Mouse (Mus musculus) hindbrain, embryonic 14.5 days (tissue): ENCODE measurements around the gene Rab11b. TPM values are rescaled to one million over a fixed set of nuclear protein-coding genes. Genes with fewer than 3 reads are reported as not detected.
"Not testable (repeated sequence)": the region's sequence is repeated elsewhere in the genome, so short reads cannot be mapped to it uniquely, and the experiment has no call there.

ENCODE experiments used
- ATAC-seq: fragments of 200-750 bp; cut with Nextera tagmentation; 2 replicates; pipeline ENCODE4 v1.8.0; 2017; ENCODE audit warnings: moderate number of reproducible peaks, mild to moderate bottlenecking, moderate TSS enrichment, moderate library complexity; ENCODE audit not compliant: low FRiP score
- DNase-seq: peaks from one replicate; pipeline ENCODE4 v3.0.0-alpha.2; 2015; ENCODE audit warnings: low spot score
- H3K27ac ChIP-seq: fragments of 300-500 bp; sonication (generic); 2 replicates; pipeline ENCODE4 v1.5.1; 2014; ENCODE audit warnings: mild to moderate bottlenecking, moderate library complexity
- H3K27me3 ChIP-seq: fragments of 300-500 bp; sonication (generic); 2 replicates; pipeline ENCODE4 v1.6.1; 2014; ENCODE audit warnings: mild to moderate bottlenecking, low read length, mixed read lengths; ENCODE audit not compliant: control insufficient read depth, insufficient read depth
- H3K36me3 ChIP-seq: fragments of 300-500 bp; sonication (generic); replicated peaks from 2 replicates; pipeline ENCODE4 v1.6.1; 2014; ENCODE audit not compliant: control insufficient read depth, insufficient read depth
- H3K4me1 ChIP-seq: fragments of 300-500 bp; sonication (generic); replicated peaks from 2 replicates; pipeline ENCODE4 v1.6.1; 2014; ENCODE audit warnings: antibody characterized with exemption, low read length, mixed read lengths; ENCODE audit not compliant: control insufficient read depth, insufficient read depth
- H3K4me2 ChIP-seq: fragments of 300-500 bp; sonication (generic); replicated peaks from 2 replicates; pipeline ENCODE4 v1.6.1; 2014; ENCODE audit warnings: mild to moderate bottlenecking, moderate library complexity
- H3K4me3 ChIP-seq: fragments of 300-500 bp; sonication (generic); replicated peaks from 2 replicates; pipeline ENCODE4 v1.5.1; 2014; ENCODE audit warnings: mild to moderate bottlenecking, low read length
- H3K9ac ChIP-seq: fragments of 300-500 bp; sonication (generic); 2 replicates; pipeline ENCODE4 v1.6.1; 2014
- H3K9me3 ChIP-seq: fragments of 300-500 bp; sonication (generic); 2 replicates; pipeline ENCODE4 v1.6.1; 2016; ENCODE audit warnings: low read length; ENCODE audit not compliant: control insufficient read depth
- WGBS: fragments of 180-500 bp; shearing (Covaris S2); extraction: QIAGEN DNeasy Blood & Tissue Kit; methylation state at CpG from one replicate; pipeline ENCODE4 v1.1.7; 2014; 5-methylcytosine and 5-hydroxymethylcytosine counted together
- polyA plus RNA-seq: library from polyadenylated mRNA; unstranded; fragments of >200 nt; fragmentation: Nextera tagmentation; extraction: Ambion mirVana; gene quantifications from 2 replicates; pipeline ENCODE4 v1.2.1, GENCODE M21; 2014

Rab11b gene
- polyA plus RNA-seq, 1 experiment from 2014 or later, result 430 TPM

- 56% methylated on average over 1 of the region's 1 CpGs for WGBS
- DNase-seq, result no peak
- H3K4me2 ChIP-seq, result no peak overlapping the region
- no peak overlapping the region for H3K4me3 ChIP-seq
- no peak overlapping the region for H3K27ac ChIP-seq
- no peaks in the 10 kb centered on the region for H3K27me3 ChIP-seq
- H3K9me3 ChIP-seq, result no peaks in the 10 kb centered on the region
- peaks cover 18% of the 10 kb centered on the region for H3K36me3 ChIP-seq
- H3K4me1 ChIP-seq, result peaks cover 47% of the 10 kb centered on the region
- no peak for ATAC-seq
- H3K9ac ChIP-seq, result no peak overlapping the region
Observed at GRCm38 (mm10) chr17:33754656-33755055, 5.7 kb downstream of the Rab11b start.

GRCm38 (mm10) chr17:33752297-33752696, 8.0 kb downstream of the Rab11b start:
- ATAC-seq (no peak), DNase-seq (no peak)
- Histone ChIP-seq H3K4me1 (peaks cover 25% of the 10 kb centered on the region), H3K9me3 (no peaks in the 10 kb centered on the region), H3K4me2 (no peak overlapping the region), H3K4me3 (no peak overlapping the region), H3K36me3 (peaks cover 40% of the 10 kb centered on the region), H3K9ac (no peak overlapping the region), H3K27ac (no peak overlapping the region), H3K27me3 (no peaks in the 10 kb centered on the region)
- 98% methylated on average over 2 of the region's 2 CpGs for WGBS

- no peak overlapping the region for H3K9ac ChIP-seq
- no peak overlapping the region for H3K4me2 ChIP-seq
- peaks cover 43% of the 10 kb centered on the region for H3K36me3 ChIP-seq
- peaks cover 15% of the 10 kb centered on the region for H3K4me1 ChIP-seq
- ATAC-seq (no peak), DNase-seq (no peak)
- H3K4me3 ChIP-seq, result no peak overlapping the region
- no peaks in the 10 kb centered on the region for H3K9me3 ChIP-seq
- no peak overlapping the region for H3K27ac ChIP-seq
- H3K27me3 ChIP-seq, result no peaks in the 10 kb centered on the region
Observed at GRCm38 (mm10) chr17:33751181-33751580, 9.1 kb downstream of the Rab11b start.

- no peak overlapping the region for H3K9ac ChIP-seq
- H3K9me3 ChIP-seq, result no peaks in the 10 kb centered on the region
- H3K4me3 ChIP-seq, result no peak overlapping the region
- ATAC-seq (no peak), DNase-seq (no peak)
- H3K27ac ChIP-seq, result no peak overlapping the region
- no peaks in the 10 kb centered on the region for H3K27me3 ChIP-seq
- no peak overlapping the region for H3K4me2 ChIP-seq
- WGBS, result 96% methylated on average over 5 of the region's 5 CpGs
- H3K36me3 ChIP-seq, result peaks cover 60% of the 10 kb centered on the region
- H3K4me1 ChIP-seq, result peaks cover 2% of the 10 kb centered on the region; the same call in 1 of the 2 replicates
Observed at GRCm38 (mm10) chr17:33749451-33749850, 10.9 kb downstream of the Rab11b start.

GRCm38 (mm10) chr17:33746011-33746410, 14.3 kb downstream of the Rab11b start:
- no peak for ATAC-seq
- Histone ChIP-seq H3K4me1 (no peaks in the 10 kb centered on the region), H3K4me3 (no peak overlapping the region), H3K9ac (no peak overlapping the region), H3K27ac (no peak overlapping the region), H3K36me3 (peaks cover 54% of the 10 kb centered on the region), H3K4me2 (no peak overlapping the region), H3K27me3 (no peaks in the 10 kb centered on the region), H3K9me3 (0 out of 2 replicates have a peak, but pooled peaks cover 3% of the 10 kb centered on the region)
- no peak for DNase-seq
- 84% methylated on average over 2 of the region's 2 CpGs for WGBS

GRCm38 (mm10) chr17:33744686-33745384, 15.5 kb downstream of the Rab11b start:
- Histone ChIP-seq H3K36me3 (peaks cover 43% of the 10 kb centered on the region), H3K4me3 (no peak overlapping the region), H3K9ac (no peak overlapping the region), H3K4me1 (no peaks in the 10 kb centered on the region), H3K4me2 (no peak overlapping the region), H3K27me3 (no peaks in the 10 kb centered on the region), H3K27ac (no peak overlapping the region), H3K9me3 (0 out of 2 replicates have a peak, but pooled peaks cover 3% of the 10 kb centered on the region)
- ATAC-seq (no peak), DNase-seq (no peak)
- 93% methylated on average over 5 of the region's 5 CpGs for WGBS

GRCm38 (mm10) chr17:33742420-33742819, 17.9 kb downstream of the Rab11b start:
- WGBS, result 100% methylated on average over 1 of the region's 1 CpGs
- H3K27ac ChIP-seq, result no peak overlapping the region

GRCm38 (mm10) chr17:33733526-33733925, 26.8 kb downstream of the Rab11b start:
- WGBS, result 90% methylated on average over 10 of the region's 10 CpGs
- H3K9me3 ChIP-seq, H3K4me2 ChIP-seq, H3K27me3 ChIP-seq, ATAC-seq, H3K9ac ChIP-seq, H3K4me3 ChIP-seq, H3K4me1 ChIP-seq, H3K27ac ChIP-seq, H3K36me3 ChIP-seq, DNase-seq: not testable (repeated sequence)

More at GRCm38 (mm10) chr17:33742420-33742819, 17.9 kb downstream of the Rab11b start:
- ATAC-seq (no peak), DNase-seq (no peak)
- Histone ChIP-seq H3K36me3 (peaks cover 20% of the 10 kb centered on the region), H3K4me1 (no peaks in the 10 kb centered on the region), H3K4me3 (no peak overlapping the region), H3K4me2 (no peak overlapping the region), H3K27me3 (no peaks in the 10 kb centered on the region), H3K9me3 (0 out of 2 replicates have a peak, but pooled peaks cover 3% of the 10 kb centered on the region), H3K9ac (no peak overlapping the region)

- H3K27ac ChIP-seq, H3K9me3 ChIP-seq, ATAC-seq, H3K4me3 ChIP-seq, H3K4me1 ChIP-seq, DNase-seq, H3K9ac ChIP-seq, H3K27me3 ChIP-seq, H3K36me3 ChIP-seq, H3K4me2 ChIP-seq: not testable (repeated sequence)
- WGBS, result 78% methylated on average over 9 of the region's 9 CpGs
Observed at GRCm38 (mm10) chr17:33732556-33733083, 27.7 kb downstream of the Rab11b start.
